Mouse (Mus musculus) liver, adult 2 months (tissue): ENCODE results near the gene Npy5r.

Experiments used
- CTCF ChIP-seq: fragments of 200-500 bp; IDR thresholded peaks from 2 replicates; pipeline ENCODE4 v1.5.1; 2011; ENCODE audit warnings: low read depth, low read length, control low read depth
- POLR2A ChIP-seq: fragments of 200-500 bp; IDR thresholded peaks from 2 replicates; pipeline ENCODE4 v1.6.1; 2011; ENCODE audit warnings: low read length, control low read depth; ENCODE audit not compliant: insufficient read depth; ENCODE audit errors: extremely low read depth

GRCm38 (mm10) chr8:66688799-66689198 lies 871 bp upstream of the Npy5r start:
- TF ChIP-seq POLR2A, result no peak
- TF ChIP-seq CTCF, result no peak
